Mouse (Mus musculus): ENCODE measurements around the gene Slc44a4. TPM values are rescaled to one million over a fixed set of nuclear protein-coding genes. Genes with fewer than 3 reads are reported as not detected.
"Not testable (repeated sequence)": the region's sequence is repeated elsewhere in the genome, so short reads cannot be mapped to it uniquely, and the experiment has no call there.

Gene Slc44a4
- polyA plus RNA-seq, 1 experiment from 2014 or later, result not detected

- not testable (repeated sequence) for H3K36me3 ChIP-seq (ENCODE audit: poor library complexity, severe bottlenecking); H3K27ac ChIP-seq; H3K9me3 ChIP-seq (replicated peaks); H3K4me1 ChIP-seq
- H3K4me3 ChIP-seq, result peak within 1 kb of the TSS; percentile 40
- peak within 1 kb of the TSS; percentile 79 for H3K4me2 ChIP-seq
- WGBS, result under 1% methylated on average over 32 of the region's 33 CpGs
- peak within 1 kb of the TSS; percentile 48; the same call in 1 of the 2 replicates for H3K9ac ChIP-seq
- H3K27me3 ChIP-seq, result peaks cover 38% of the 10 kb centered on the region
- ATAC-seq, result peak; percentile 96
These were observed 57.9 kb downstream of the Slc44a4 start, which contains the start of the genes Hspa1a and Hspa1l for GRCm38 (mm10) chr17:34972069-34972749. TSS of gene Hspa1a (minus strand) at chr17:34972156. TSS of gene Hspa1l (plus strand) at chr17:34972703.

GRCm38 (mm10) chr17:34975581-34976492, 61.6 kb downstream of the Slc44a4 start:
- WGBS, result 86% methylated on average over 3 of the region's 3 CpGs
- H3K27ac ChIP-seq, result no peak overlapping the region
- H3K4me2 ChIP-seq, result no peak overlapping the region
- H3K36me3 ChIP-seq (ENCODE audit: poor library complexity, severe bottlenecking), result no peaks in the 10 kb centered on the region
- H3K4me1 ChIP-seq, result peaks cover 13% of the 10 kb centered on the region
- H3K9ac ChIP-seq, result no peak overlapping the region
- 0 out of 2 replicates have a peak, but pooled peaks cover 9% of the 10 kb centered on the region for H3K27me3 ChIP-seq
- ATAC-seq, result no peak
- no peaks in the 10 kb centered on the region for H3K9me3 ChIP-seq (replicated peaks)
- H3K4me3 ChIP-seq, result no peak overlapping the region

GRCm38 (mm10) chr17:34977000-34977399, 62.7 kb downstream of the Slc44a4 start:
- Histone ChIP-seq H3K36me3 (ENCODE audit: poor library complexity, severe bottlenecking) (no peaks in the 10 kb centered on the region), H3K27ac (no peak overlapping the region), H3K27me3 (0 out of 2 replicates have a peak, but pooled peaks cover 9% of the 10 kb centered on the region), H3K9me3 (replicated peaks) (no peaks in the 10 kb centered on the region), H3K4me2 (no peak overlapping the region), H3K4me1 (peaks cover 18% of the 10 kb centered on the region), H3K4me3 (no peak overlapping the region), H3K9ac (no peak overlapping the region)
- 96% methylated on average over 20 of the region's 20 CpGs for WGBS
- ATAC-seq, result no peak

- Histone ChIP-seq H3K36me3 (ENCODE audit: poor library complexity, severe bottlenecking) (no peaks in the 10 kb centered on the region), H3K9me3 (replicated peaks) (no peaks in the 10 kb centered on the region), H3K9ac (no peak overlapping the region), H3K4me3 (no peak overlapping the region), H3K4me2 (no peak overlapping the region), H3K27me3 (0 out of 2 replicates have a peak, but pooled peaks cover 7% of the 10 kb centered on the region), H3K27ac (no peak overlapping the region), H3K4me1 (peaks cover 23% of the 10 kb centered on the region)
- ATAC-seq, result no peak
- WGBS, result 88% methylated on average over 27 of the region's 27 CpGs
These were observed 64.0 kb downstream of the Slc44a4 start for GRCm38 (mm10) chr17:34978239-34978638.

GRCm38 (mm10) chr17:34979631-34980030, 65.4 kb downstream of the Slc44a4 start:
- 95% methylated on average over 4 of the region's 4 CpGs for WGBS

More at GRCm38 (mm10) chr17:34979631-34980030, 65.4 kb downstream of the Slc44a4 start:
- Histone ChIP-seq H3K4me2 (no peak overlapping the region), H3K27me3 (no peaks in the 10 kb centered on the region), H3K4me1 (peaks cover 26% of the 10 kb centered on the region), H3K4me3 (no peak overlapping the region), H3K9me3 (replicated peaks) (no peaks in the 10 kb centered on the region), H3K9ac (peak overlapping the region; percentile 36; the same call in 1 of the 2 replicates), H3K27ac (no peak overlapping the region), H3K36me3 (ENCODE audit: poor library complexity, severe bottlenecking) (no peaks in the 10 kb centered on the region)
- no peak for ATAC-seq

Other genes starting within 250 kb of the Slc44a4 start
- gene Tnxb, start 243.9 kb upstream of the Slc44a4 start, polyA plus RNA-seq (2015; fragmentation: Nextera tagmentation; extraction: Ambion mirVana), result 0.01 and 0.05 TPM in 2 replicates
- gene C4b, start 170.6 kb upstream of the Slc44a4 start, polyA plus RNA-seq (2015; fragmentation: Nextera tagmentation; extraction: Ambion mirVana), result not detected in 2 replicates
- gene Cyp21a1, start 109.9 kb upstream of the Slc44a4 start, polyA plus RNA-seq (2015; fragmentation: Nextera tagmentation; extraction: Ambion mirVana), result not detected in 2 replicates
- 36.6 and 40.0 TPM in 2 replicates for gene Stk19, start 77.5 kb upstream of the Slc44a4 start, polyA plus RNA-seq (2015; fragmentation: Nextera tagmentation; extraction: Ambion mirVana)
- gene Dxo, start 77.4 kb upstream of the Slc44a4 start, polyA plus RNA-seq (2015; fragmentation: Nextera tagmentation; extraction: Ambion mirVana), result 68.6 and 75.7 TPM in 2 replicates
- 50.1 and 57.9 TPM in 2 replicates for gene Skiv2l, start 64.3 kb upstream of the Slc44a4 start, polyA plus RNA-seq (2015; fragmentation: Nextera tagmentation; extraction: Ambion mirVana)
- 106 and 109 TPM in 2 replicates for gene Nelfe, start 64.1 kb upstream of the Slc44a4 start, polyA plus RNA-seq (2015; fragmentation: Nextera tagmentation; extraction: Ambion mirVana)
- gene Cfb, start 51.9 kb upstream of the Slc44a4 start, polyA plus RNA-seq (2015; fragmentation: Nextera tagmentation; extraction: Ambion mirVana), result 1.9 and 2.0 TPM in 2 replicates
- gene Zbtb12, start 35.0 kb upstream of the Slc44a4 start, polyA plus RNA-seq (2015; fragmentation: Nextera tagmentation; extraction: Ambion mirVana), result 7.8 and 9.7 TPM in 2 replicates
- not detected in 2 replicates for gene Gm20547, start 32.4 kb upstream of the Slc44a4 start, polyA plus RNA-seq (2015; fragmentation: Nextera tagmentation; extraction: Ambion mirVana)
- gene C2, start 16.2 kb upstream of the Slc44a4 start, polyA plus RNA-seq (2015; fragmentation: Nextera tagmentation; extraction: Ambion mirVana), result 0.74 and 1.4 TPM in 2 replicates
- gene Ehmt2, start 16.0 kb upstream of the Slc44a4 start, polyA plus RNA-seq (2015; fragmentation: Nextera tagmentation; extraction: Ambion mirVana), result 97.9 and 107 TPM in 2 replicates
- 18.0 and 18.7 TPM in 2 replicates for gene Neu1, start 16.8 kb downstream of the Slc44a4 start, polyA plus RNA-seq (2015; fragmentation: Nextera tagmentation; extraction: Ambion mirVana)
- 0.10 and 0.12 TPM in 2 replicates for gene Hspa1b, start 44.8 kb downstream of the Slc44a4 start, polyA plus RNA-seq (2015; fragmentation: Nextera tagmentation; extraction: Ambion mirVana)
- not detected in 2 replicates for gene Gm20481, start 55.4 kb downstream of the Slc44a4 start, polyA plus RNA-seq (2015; fragmentation: Nextera tagmentation; extraction: Ambion mirVana)
- 1.5 and 1.6 TPM in 2 replicates for gene Hspa1a, start 57.7 kb downstream of the Slc44a4 start, polyA plus RNA-seq (2015; fragmentation: Nextera tagmentation; extraction: Ambion mirVana)
- 1.00 and 1.3 TPM in 2 replicates for gene Hspa1l, start 58.2 kb downstream of the Slc44a4 start, polyA plus RNA-seq (2015; fragmentation: Nextera tagmentation; extraction: Ambion mirVana)
- 203 and 213 TPM in 2 replicates for gene Lsm2, start 67.4 kb downstream of the Slc44a4 start, polyA plus RNA-seq (2015; fragmentation: Nextera tagmentation; extraction: Ambion mirVana)
- 88.4 and 104 TPM in 2 replicates for gene Vars, start 86.5 kb downstream of the Slc44a4 start, polyA plus RNA-seq (2015; fragmentation: Nextera tagmentation; extraction: Ambion mirVana)
- gene Vwa7, start 102.1 kb downstream of the Slc44a4 start, polyA plus RNA-seq (2015; fragmentation: Nextera tagmentation; extraction: Ambion mirVana), result 0.18 and 0.20 TPM in 2 replicates
- 7.2 and 7.8 TPM in 2 replicates for gene Sapcd1, start 113.5 kb downstream of the Slc44a4 start, polyA plus RNA-seq (2015; fragmentation: Nextera tagmentation; extraction: Ambion mirVana)
- gene Msh5, start 132.3 kb downstream of the Slc44a4 start, polyA plus RNA-seq (2015; fragmentation: Nextera tagmentation; extraction: Ambion mirVana), result 4.5 and 5.9 TPM in 2 replicates
- gene Clic1, start 135.5 kb downstream of the Slc44a4 start, polyA plus RNA-seq (2015; fragmentation: Nextera tagmentation; extraction: Ambion mirVana), result 141 and 147 TPM in 2 replicates
- 543 and 566 TPM in 2 replicates for gene Ddah2, start 144.6 kb downstream of the Slc44a4 start, polyA plus RNA-seq (2015; fragmentation: Nextera tagmentation; extraction: Ambion mirVana)
- gene Ly6g6c, start 150.9 kb downstream of the Slc44a4 start, polyA plus RNA-seq (2015; fragmentation: Nextera tagmentation; extraction: Ambion mirVana), result not detected in 2 replicates
- 0.29 and 0.56 TPM in 2 replicates for gene Mpig6b, start 151.7 kb downstream of the Slc44a4 start, polyA plus RNA-seq (2015; fragmentation: Nextera tagmentation; extraction: Ambion mirVana)
- gene Ly6g6e, start 162.4 kb downstream of the Slc44a4 start, polyA plus RNA-seq (2015; fragmentation: Nextera tagmentation; extraction: Ambion mirVana), result 1.7 and 2.3 TPM in 2 replicates
- gene Ly6g6d, start 163.6 kb downstream of the Slc44a4 start, polyA plus RNA-seq (2015; fragmentation: Nextera tagmentation; extraction: Ambion mirVana), result 0.58 and 0.81 TPM in 2 replicates
- gene Ly6g6f, start 171.1 kb downstream of the Slc44a4 start, polyA plus RNA-seq (2015; fragmentation: Nextera tagmentation; extraction: Ambion mirVana), result 0.25 TPM in 1 of 2 replicates, not detected in the other
- 74.9 and 77.6 TPM in 2 replicates for gene Abhd16a, start 174.8 kb downstream of the Slc44a4 start, polyA plus RNA-seq (2015; fragmentation: Nextera tagmentation; extraction: Ambion mirVana)
- not detected in 2 replicates for gene Ly6g5c, start 193.8 kb downstream of the Slc44a4 start, polyA plus RNA-seq (2015; fragmentation: Nextera tagmentation; extraction: Ambion mirVana)
- 1.2 and 1.3 TPM in 2 replicates for gene Ly6g5b, start 201.0 kb downstream of the Slc44a4 start, polyA plus RNA-seq (2015; fragmentation: Nextera tagmentation; extraction: Ambion mirVana)
- 32.4 and 33.3 TPM in 2 replicates for gene Gpank1, start 207.0 kb downstream of the Slc44a4 start, polyA plus RNA-seq (2015; fragmentation: Nextera tagmentation; extraction: Ambion mirVana)
- 339 and 356 TPM in 2 replicates for gene Csnk2b, start 207.6 kb downstream of the Slc44a4 start, polyA plus RNA-seq (2015; fragmentation: Nextera tagmentation; extraction: Ambion mirVana)
- 8.3 and 8.6 TPM in 2 replicates for gene D17H6S53E, start 211.9 kb downstream of the Slc44a4 start, polyA plus RNA-seq (2015; fragmentation: Nextera tagmentation; extraction: Ambion mirVana)
- 0.93 and 0.99 TPM in 2 replicates for gene Apom, start 217.6 kb downstream of the Slc44a4 start, polyA plus RNA-seq (2015; fragmentation: Nextera tagmentation; extraction: Ambion mirVana)
- 82.5 and 82.6 TPM in 2 replicates for gene Bag6, start 220.7 kb downstream of the Slc44a4 start, polyA plus RNA-seq (2015; fragmentation: Nextera tagmentation; extraction: Ambion mirVana)